Mouse (Mus musculus) activated CD4-positive, CD25-positive, alpha-beta regulatory T cell, adult 4 months (primary cell): Measurements from ENCODE around the gene Eml3. TPM values are rescaled to one million over a fixed set of nuclear protein-coding genes. Genes with fewer than 3 reads are reported as not detected.
"Not testable (repeated sequence)": the region's sequence is repeated elsewhere in the genome, so short reads cannot be mapped to it uniquely, and the experiment has no call there.

ENCODE experiments used
- ATAC-seq: one replicate; pipeline ENCODE4 v1.8.0; 2017
- polyA plus RNA-seq, 2 experiments: library from polyadenylated mRNA; unstranded; fragments of 100-300 nt; shearing (Covaris generic); gene quantifications; one replicate each; pipeline ENCODE4 v1.2.1; 2017

The Eml3 gene
- polyA plus RNA-seq: 10 to 100 TPM; 20.4 to 25.1 TPM

- ATAC-seq: peak; percentile 71
Observed at GRCm38 (mm10) chr19:8929224-8930088, at the start of gene Eml3, which contains the start of gene Rom1. Gene Eml3 (plus strand): TSS chr19:8929552. Gene Rom1 (minus strand): TSS chr19:8929356.

DNA sequence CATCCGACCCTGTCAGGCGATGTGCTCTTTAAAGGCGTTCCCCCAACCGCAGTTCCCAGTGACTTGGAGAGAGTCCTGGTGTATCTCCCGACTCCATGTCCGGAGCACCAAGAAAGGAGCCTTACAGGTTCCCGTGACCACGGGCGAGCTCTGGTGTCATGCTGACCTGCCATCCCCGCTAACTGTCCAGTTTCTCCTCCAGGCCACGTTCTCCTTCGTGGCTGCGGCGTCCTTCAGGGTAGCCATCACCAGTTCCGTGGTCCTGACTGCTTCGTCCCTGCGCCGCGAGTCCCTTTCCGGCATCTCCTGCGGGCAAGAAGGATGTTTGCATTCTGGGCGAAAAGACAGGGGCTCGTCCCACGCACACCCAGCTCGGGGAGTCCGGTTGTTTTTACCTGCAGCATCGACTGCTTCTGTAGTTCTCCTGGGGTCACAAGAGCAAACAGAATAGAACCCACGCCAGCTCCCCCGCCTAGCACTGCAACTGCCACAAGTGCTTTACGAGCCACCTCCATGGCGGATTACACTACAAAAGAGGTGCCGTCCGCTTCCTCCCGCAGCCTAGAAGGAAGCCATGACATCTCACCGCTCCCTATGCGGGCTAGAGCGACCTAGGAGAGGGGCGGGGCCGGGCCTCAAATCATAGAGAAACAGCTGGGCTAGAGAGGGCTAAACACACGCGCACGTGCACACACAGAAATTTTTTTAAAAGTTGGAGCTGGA lies 48.9 kb upstream of the Eml3 start, which contains the start of gene Uqcc3:
Uqcc3 (minus strand) TSS at position 613 of the 723 bp plus-strand sequence.
- ATAC-seq: peak; percentile 95

GRCm38 (mm10) chr19:8881034-8881392 lies 48.3 kb upstream of the Eml3 start:
- peak; percentile 36 for ATAC-seq

GRCm38 (mm10) chr19:8883616-8884015 lies 45.7 kb upstream of the Eml3 start, which contains the start of the genes Lbhd1 and Gm49403:
Gene Lbhd1 (plus strand): TSS chr19:8883732.
Gene Gm49403 (plus strand): TSS chr19:8883930.
- ATAC-seq: no peak

GRCm38 (mm10) chr19:8886916-8887584 lies 42.3 kb upstream of the Eml3 start:
- ATAC-seq: no peak

DNA sequence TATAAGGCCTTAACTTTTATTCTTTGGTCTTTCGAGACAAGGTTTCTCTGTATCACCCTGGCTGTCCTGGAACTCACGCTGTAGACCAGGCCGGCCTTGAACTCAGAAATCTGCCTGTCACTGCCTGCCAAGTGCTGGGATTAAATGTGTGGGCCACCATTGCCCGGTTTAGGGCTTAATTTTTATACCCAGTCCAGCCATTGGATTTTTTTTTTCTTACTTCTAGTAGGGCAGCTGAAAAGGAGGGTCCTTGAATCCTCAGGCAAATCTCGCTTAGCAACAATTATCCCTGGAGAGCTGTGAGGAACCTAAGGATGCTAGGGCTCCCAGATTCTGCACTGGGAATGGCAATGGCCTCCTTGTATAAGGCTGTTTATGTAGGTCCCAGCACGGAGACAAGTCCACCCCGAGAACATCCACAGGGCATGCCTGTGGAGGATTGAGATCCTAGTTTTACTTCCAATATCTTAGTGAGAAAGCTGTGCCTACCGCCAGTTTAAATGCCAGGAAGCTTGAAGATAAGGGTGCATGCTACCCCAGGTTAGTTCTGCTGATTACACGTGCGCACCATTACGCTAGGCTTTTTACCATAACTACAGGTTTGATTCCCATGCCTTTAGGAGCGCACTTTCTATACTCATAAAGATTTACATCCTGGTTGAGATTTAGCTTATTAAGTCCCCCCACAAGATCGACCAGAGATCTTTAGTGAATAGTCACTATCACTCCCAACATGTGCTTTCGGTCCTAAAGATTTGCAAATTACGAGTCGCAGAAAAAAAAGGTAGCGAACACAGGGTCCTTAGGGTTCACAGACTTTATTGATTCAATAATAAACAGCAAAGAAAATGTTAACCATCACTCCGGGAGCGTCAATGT lies 41.5 kb upstream of the Eml3 start:
- no peak for ATAC-seq

DNA sequence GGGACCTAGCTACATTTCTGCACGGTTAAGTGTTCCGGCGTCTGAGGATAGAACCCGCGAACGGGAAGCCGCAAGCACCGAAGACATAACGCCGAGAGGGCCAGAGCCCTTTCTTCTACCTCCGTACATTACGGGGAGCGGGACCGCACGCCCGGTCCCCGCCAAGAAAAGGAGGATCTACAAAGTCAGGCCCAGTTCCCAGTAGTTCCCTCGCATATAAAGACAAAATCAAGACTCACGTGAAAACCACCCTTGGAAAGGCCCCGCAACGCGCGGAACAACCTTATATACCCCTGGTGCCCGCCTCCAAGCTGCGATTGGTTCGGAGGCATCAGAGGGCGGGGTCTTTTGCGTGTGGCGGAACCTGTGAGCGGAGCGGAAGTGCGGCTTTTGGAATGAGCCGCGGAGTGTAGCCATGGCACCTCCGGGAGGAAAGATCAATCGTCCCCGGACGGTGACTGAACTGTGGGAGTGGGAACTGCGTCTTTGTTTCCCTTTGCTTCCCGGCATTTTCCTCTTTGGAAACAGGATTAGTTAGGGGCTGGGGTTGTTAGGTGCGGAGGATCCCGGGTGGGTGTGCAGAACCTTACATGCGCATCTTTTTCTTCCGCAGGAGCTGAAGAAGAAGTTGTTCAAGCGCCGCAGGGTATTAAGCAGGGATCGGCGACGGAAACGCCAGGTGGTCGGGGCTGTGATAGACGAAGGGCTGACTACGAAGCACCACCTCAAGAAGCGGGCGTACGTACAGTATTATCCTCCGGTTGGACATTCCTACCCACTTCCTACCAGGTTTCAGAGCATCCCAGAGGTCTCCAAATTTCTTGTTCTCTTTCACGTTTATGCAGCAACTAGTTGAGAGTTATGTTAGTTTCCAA lies 40.6 kb upstream of the Eml3 start, which contains the start of the genes 1810009A15Rik and Gm49416:
1810009A15Rik (plus strand) TSS at position 343 of the 875 bp plus-strand sequence.
Gm49416 (plus strand) TSS at position 416 of the 875 bp plus-strand sequence.
- peak; percentile 87 for ATAC-seq

- peak; percentile 15 for ATAC-seq
Observed at GRCm38 (mm10) chr19:8892829-8893766, 36.3 kb upstream of the Eml3 start, which contains the start of gene Ints5. Gene Ints5 (plus strand): TSS chr19:8893005.

DNA sequence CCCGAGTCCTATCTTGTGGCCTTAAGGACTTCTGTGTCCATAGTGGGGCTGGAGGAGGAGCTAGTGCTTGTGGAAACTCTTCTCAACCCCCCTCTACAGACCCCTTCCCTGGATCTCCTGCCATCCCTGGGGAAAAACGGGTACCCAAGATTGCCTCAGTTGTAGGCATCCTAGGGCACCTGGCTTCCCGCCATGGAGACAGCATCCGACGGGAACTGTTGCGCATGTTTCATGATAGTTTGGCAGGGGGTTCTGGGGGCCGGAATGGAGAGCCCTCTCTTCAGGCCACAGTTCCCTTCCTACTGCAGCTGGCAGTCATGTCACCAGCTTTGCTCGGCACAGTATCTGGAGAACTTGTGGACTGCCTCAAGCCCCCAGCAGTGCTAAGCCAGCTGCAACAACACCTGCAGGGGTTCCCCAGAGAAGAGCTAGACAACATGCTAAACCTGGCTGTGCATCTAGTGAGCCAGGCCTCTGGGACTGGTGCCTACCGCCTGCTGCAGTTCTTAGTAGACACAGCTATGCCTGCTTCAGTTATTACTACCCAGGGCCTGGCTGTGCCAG lies 33.9 kb upstream of the Eml3 start:
- ATAC-seq: no peak

DNA sequence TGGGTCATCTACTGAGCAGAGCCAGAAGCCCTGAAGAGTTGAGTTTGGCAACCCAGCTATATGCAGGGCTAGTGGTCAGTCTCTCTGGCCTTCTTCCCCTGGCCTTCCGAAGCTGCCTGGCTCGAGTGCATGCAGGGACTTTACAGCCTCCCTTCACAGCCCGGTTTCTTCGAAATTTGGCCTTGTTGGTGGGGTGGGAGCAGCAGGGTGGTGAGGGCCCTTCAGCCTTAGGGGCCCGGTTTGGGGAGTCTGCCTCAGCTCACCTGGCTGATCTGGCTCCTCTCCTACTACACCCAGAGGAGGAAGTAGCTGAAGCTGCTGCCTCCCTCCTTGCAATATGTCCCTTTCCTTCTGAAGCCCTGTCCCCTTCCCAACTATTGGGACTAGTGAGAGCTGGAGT lies 33.1 kb upstream of the Eml3 start:
- ATAC-seq: not testable (repeated sequence)

DNA sequence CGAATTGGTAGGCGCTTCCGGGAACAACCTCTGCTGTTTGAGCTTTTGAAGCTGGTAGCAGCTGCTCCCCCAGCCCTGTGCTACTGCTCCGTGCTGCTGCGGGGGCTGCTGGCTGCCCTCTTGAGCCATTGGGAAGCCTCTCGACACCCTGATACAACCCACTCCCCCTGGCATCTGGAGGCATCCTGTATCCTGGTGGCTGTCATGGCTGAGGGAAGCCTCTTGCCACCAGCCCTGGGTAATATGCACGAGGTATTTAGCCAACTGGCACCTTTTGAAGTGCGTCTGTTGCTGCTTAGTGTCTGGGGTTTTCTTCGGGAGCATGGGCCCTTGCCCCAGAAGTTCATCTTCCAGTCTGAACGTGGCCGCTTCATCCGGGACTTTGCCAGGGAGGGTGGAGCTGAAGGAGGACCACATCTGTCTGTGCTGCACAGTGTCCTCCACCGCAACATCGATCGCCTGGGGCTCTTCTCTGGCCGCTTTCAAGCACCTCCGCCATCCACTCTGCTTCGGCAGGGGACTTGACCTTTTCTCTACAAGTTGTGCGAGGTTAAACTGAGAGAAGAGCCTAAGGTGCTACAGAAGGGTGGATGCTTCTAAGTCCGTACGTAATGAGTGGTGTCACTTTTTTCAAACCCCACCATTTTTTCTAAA lies 32.0 kb upstream of the Eml3 start:
- ATAC-seq: not testable (repeated sequence)

- ATAC-seq: peak; percentile 98
Observed at GRCm38 (mm10) chr19:8897865-8898495, 31.4 kb upstream of the Eml3 start, which contains the start of gene Ganab. Gene Ganab (plus strand): TSS chr19:8898071.

DNA sequence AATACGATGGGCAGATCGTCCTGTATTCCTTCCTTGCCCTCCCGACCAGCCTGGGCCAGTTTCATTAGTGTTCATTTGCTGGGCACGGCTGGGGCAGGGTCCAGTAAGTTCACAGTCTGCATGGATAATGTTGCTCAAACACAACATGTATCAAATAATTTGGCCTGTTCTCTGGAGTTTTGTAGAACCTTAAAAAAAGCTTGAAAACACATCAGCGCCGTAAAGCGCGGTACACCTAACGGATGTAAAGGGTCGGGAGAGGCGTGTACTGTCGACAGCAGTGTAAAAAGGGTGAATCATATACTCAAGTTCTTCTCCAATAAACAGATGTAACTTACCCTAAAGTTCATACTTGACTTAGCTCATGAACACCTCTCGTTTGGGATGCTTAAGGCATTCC lies 30.8 kb upstream of the Eml3 start:
- ATAC-seq: no peak

GRCm38 (mm10) chr19:8899079-8899478 lies 30.3 kb upstream of the Eml3 start:
- ATAC-seq: no peak

GRCm38 (mm10) chr19:8903412-8903811 lies 25.9 kb upstream of the Eml3 start:
- ATAC-seq: no peak

DNA sequence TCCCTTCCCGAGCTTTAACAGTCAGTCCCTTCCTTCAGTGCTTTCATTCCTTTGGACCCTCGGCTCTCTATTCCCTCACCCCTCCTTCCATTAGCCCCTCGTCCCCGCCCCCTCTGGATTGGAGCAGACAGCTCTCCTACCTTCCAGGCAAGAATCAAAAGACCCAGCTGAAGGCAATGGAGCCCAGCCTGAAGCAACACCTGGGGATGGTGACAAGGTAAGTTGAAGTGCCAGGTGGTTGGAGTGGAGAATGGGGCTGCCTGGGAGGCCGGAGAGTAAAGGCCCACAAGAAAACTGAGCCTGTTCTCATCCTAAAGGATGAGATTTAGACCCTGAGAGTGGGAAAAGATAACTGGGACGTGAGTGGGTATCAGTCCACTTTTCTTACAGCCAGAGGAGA lies 20.8 kb upstream of the Eml3 start:
- ATAC-seq: no peak

- no peak for ATAC-seq
Observed at GRCm38 (mm10) chr19:8911810-8912209, 17.5 kb upstream of the Eml3 start.

DNA sequence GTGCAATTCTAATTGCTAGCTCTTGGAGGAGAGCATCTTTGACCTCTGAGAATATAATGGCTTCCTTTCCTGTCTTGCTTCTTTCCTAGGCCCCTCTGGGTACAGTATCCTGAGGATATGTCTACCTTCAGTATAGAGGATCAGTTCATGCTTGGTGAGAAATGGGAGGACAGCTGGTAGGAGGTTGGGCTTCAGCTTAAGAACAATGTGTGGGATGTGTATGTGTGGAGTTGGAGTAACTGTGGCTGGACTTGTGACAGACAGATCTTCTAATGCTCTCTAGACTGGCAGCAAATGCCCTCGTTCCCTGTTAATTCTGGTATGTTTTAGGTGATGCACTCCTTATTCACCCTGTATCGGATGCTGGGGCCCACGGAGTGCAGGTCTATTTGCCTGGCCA lies 15.1 kb upstream of the Eml3 start:
- no peak for ATAC-seq
